Mouse (Mus musculus): ENCODE measurements around the gene Sost. TPM values are rescaled to one million over a fixed set of nuclear protein-coding genes. Genes with fewer than 3 reads are reported as not detected.
"Not testable (repeated sequence)": the region's sequence is repeated elsewhere in the genome, so short reads cannot be mapped to it uniquely, and the experiment has no call there.

Gene Sost
- polyA plus RNA-seq, 1 experiment from 2014 or later: 0.43 TPM

- no peak for ATAC-seq (ENCODE audit: insufficient number of reproducible peaks, low FRiP score, low TSS enrichment, low read depth)
- WGBS: 90% methylated on average over 3 of the region's 3 CpGs
Measured at GRCm38 (mm10) chr11:101990244-101990643, 23.4 kb upstream of the Sost start.

GRCm38 (mm10) chr11:101986913-101987312, 20.1 kb upstream of the Sost start, which contains the start of gene Dusp3:
TSS of gene Dusp3 (minus strand) at chr11:101987013.
- no peak within 1 kb of the TSS for H3K9ac ChIP-seq (ENCODE audit: low read length)
- no peak for ATAC-seq (ENCODE audit: insufficient number of reproducible peaks, low FRiP score, low TSS enrichment, low read depth)
- no peaks in the 10 kb centered on the region for H3K9me3 ChIP-seq (ENCODE audit: control insufficient read depth, low read length)
- no peaks in the 10 kb centered on the region for H3K27me3 ChIP-seq (ENCODE audit: control insufficient read depth, insufficient read depth, low read length)
- H3K4me2 ChIP-seq (ENCODE audit: low read depth, severe bottlenecking): no peak within 1 kb of the TSS
- H3K4me1 ChIP-seq (ENCODE audit: control insufficient read depth, insufficient read depth, low read length): peaks cover 12% of the 10 kb centered on the region
- no peak for DNase-seq (ENCODE audit: low spot score)
- H3K36me3 ChIP-seq (ENCODE audit: control insufficient read depth, insufficient read depth, low read length): no peaks in the 10 kb centered on the region
- 88% methylated on average over 3 of the region's 3 CpGs for WGBS
- no peak within 1 kb of the TSS for H3K27ac ChIP-seq (replicated peaks; ENCODE audit: low read depth, low read length)
- no peak within 1 kb of the TSS for H3K4me3 ChIP-seq (ENCODE audit: low read depth, low read length)

More at GRCm38 (mm10) chr11:101990244-101990643, 23.4 kb upstream of the Sost start:
- H3K9me3 ChIP-seq (ENCODE audit: control insufficient read depth, low read length): no peaks in the 10 kb centered on the region
- H3K36me3 ChIP-seq (ENCODE audit: control insufficient read depth, insufficient read depth, low read length): no peaks in the 10 kb centered on the region
- no peak overlapping the region for H3K4me3 ChIP-seq (ENCODE audit: low read depth, low read length)
- no peaks in the 10 kb centered on the region for H3K4me1 ChIP-seq (ENCODE audit: control insufficient read depth, insufficient read depth, low read length)
- DNase-seq (ENCODE audit: low spot score): no peak
- H3K9ac ChIP-seq (ENCODE audit: low read length): no peak overlapping the region
- no peak overlapping the region for H3K4me2 ChIP-seq (ENCODE audit: low read depth, severe bottlenecking)
- H3K27ac ChIP-seq (replicated peaks; ENCODE audit: low read depth, low read length): no peak overlapping the region
- no peaks in the 10 kb centered on the region for H3K27me3 ChIP-seq (ENCODE audit: control insufficient read depth, insufficient read depth, low read length)

- H3K4me2 ChIP-seq (ENCODE audit: low read depth, severe bottlenecking): no peak overlapping the region
- no peaks in the 10 kb centered on the region for H3K27me3 ChIP-seq (ENCODE audit: control insufficient read depth, insufficient read depth, low read length)
- H3K4me3 ChIP-seq (ENCODE audit: low read depth, low read length): no peak overlapping the region
- H3K4me1 ChIP-seq (ENCODE audit: control insufficient read depth, insufficient read depth, low read length): peaks cover 12% of the 10 kb centered on the region
- H3K36me3 ChIP-seq (ENCODE audit: control insufficient read depth, insufficient read depth, low read length): no peaks in the 10 kb centered on the region
- no peak overlapping the region for H3K9ac ChIP-seq (ENCODE audit: low read length)
- DNase-seq (ENCODE audit: low spot score): peak; percentile 92
- no peak overlapping the region for H3K27ac ChIP-seq (replicated peaks; ENCODE audit: low read depth, low read length)
- H3K9me3 ChIP-seq (ENCODE audit: control insufficient read depth, low read length): no peaks in the 10 kb centered on the region
- no peak for ATAC-seq (ENCODE audit: insufficient number of reproducible peaks, low FRiP score, low TSS enrichment, low read depth)
- WGBS: 9% methylated on average over 10 of the region's 10 CpGs
Measured at GRCm38 (mm10) chr11:101985990-101986389, 19.2 kb upstream of the Sost start.

DNA sequence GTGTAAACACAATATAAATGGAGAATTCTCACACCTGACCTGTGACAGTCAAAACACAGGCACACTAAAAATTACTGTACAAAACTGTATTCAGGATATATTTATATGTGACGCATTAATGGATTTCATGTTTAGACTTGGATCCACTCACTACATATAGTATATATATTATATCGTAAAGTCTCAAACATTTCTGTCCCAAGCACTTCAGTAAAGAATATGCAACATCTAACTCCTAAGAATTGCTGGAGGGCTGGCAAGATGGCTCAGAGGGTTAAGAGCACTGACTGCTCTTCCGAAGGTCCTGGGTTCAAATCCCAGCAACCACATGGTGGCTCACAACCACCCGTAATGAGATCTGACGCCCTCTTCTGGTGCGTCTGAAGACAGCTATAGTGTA, 18.6 kb upstream of the Sost start:
- not testable (repeated sequence) for DNase-seq (ENCODE audit: low spot score); H3K27ac ChIP-seq (replicated peaks; ENCODE audit: low read depth, low read length); H3K4me3 ChIP-seq (ENCODE audit: low read depth, low read length); H3K27me3 ChIP-seq (ENCODE audit: control insufficient read depth, insufficient read depth, low read length); ATAC-seq (ENCODE audit: insufficient number of reproducible peaks, low FRiP score, low TSS enrichment, low read depth); H3K36me3 ChIP-seq (ENCODE audit: control insufficient read depth, insufficient read depth, low read length); H3K9ac ChIP-seq (ENCODE audit: low read length); H3K4me2 ChIP-seq (ENCODE audit: low read depth, severe bottlenecking); H3K9me3 ChIP-seq (ENCODE audit: control insufficient read depth, low read length)
- H3K4me1 ChIP-seq (ENCODE audit: control insufficient read depth, insufficient read depth, low read length): peaks cover 12% of the 10 kb centered on the region
- 67% methylated on average over 6 of the region's 6 CpGs for WGBS

GRCm38 (mm10) chr11:101984054-101985025, 17.5 kb upstream of the Sost start, which contains the start of gene Cfap97d1:
TSS of gene Cfap97d1 (plus strand) at chr11:101984279.
- Histone ChIP-seq H3K36me3 (ENCODE audit: control insufficient read depth, insufficient read depth, low read length) (no peaks in the 10 kb centered on the region), H3K4me2 (ENCODE audit: low read depth, severe bottlenecking) (peak within 1 kb of the TSS; percentile 100), H3K27me3 (ENCODE audit: control insufficient read depth, insufficient read depth, low read length) (no peaks in the 10 kb centered on the region), H3K9ac (ENCODE audit: low read length) (peak within 1 kb of the TSS; percentile 60), H3K27ac (replicated peaks; ENCODE audit: low read depth, low read length) (no peak within 1 kb of the TSS), H3K9me3 (ENCODE audit: control insufficient read depth, low read length) (no peaks in the 10 kb centered on the region), H3K4me3 (ENCODE audit: low read depth, low read length) (peak within 1 kb of the TSS; percentile 53), H3K4me1 (ENCODE audit: control insufficient read depth, insufficient read depth, low read length) (peaks cover 12% of the 10 kb centered on the region)
- ATAC-seq (ENCODE audit: insufficient number of reproducible peaks, low FRiP score, low TSS enrichment, low read depth) (peak; percentile 74), DNase-seq (ENCODE audit: low spot score) (peak; percentile 93)
- 1% methylated on average over 68 of the region's 71 CpGs for WGBS

GRCm38 (mm10) chr11:101983431-101983921, 16.7 kb upstream of the Sost start:
- 76% methylated on average over 10 of the region's 10 CpGs for WGBS
- Histone ChIP-seq H3K9me3 (ENCODE audit: control insufficient read depth, low read length) (no peaks in the 10 kb centered on the region), H3K4me3 (ENCODE audit: low read depth, low read length) (no peak overlapping the region), H3K27me3 (ENCODE audit: control insufficient read depth, insufficient read depth, low read length) (no peaks in the 10 kb centered on the region), H3K36me3 (ENCODE audit: control insufficient read depth, insufficient read depth, low read length) (no peaks in the 10 kb centered on the region), H3K4me1 (ENCODE audit: control insufficient read depth, insufficient read depth, low read length) (peaks cover 12% of the 10 kb centered on the region), H3K9ac (ENCODE audit: low read length) (no peak overlapping the region), H3K27ac (replicated peaks; ENCODE audit: low read depth, low read length) (no peak overlapping the region), H3K4me2 (ENCODE audit: low read depth, severe bottlenecking) (no peak overlapping the region; the same call in 1 of the 2 replicates)
- ATAC-seq (ENCODE audit: insufficient number of reproducible peaks, low FRiP score, low TSS enrichment, low read depth): no peak
- no peak for DNase-seq (ENCODE audit: low spot score)

GRCm38 (mm10) chr11:101982981-101983411, 16.2 kb upstream of the Sost start:
- Histone ChIP-seq H3K27ac (replicated peaks; ENCODE audit: low read depth, low read length) (no peak overlapping the region), H3K4me2 (ENCODE audit: low read depth, severe bottlenecking) (no peak overlapping the region; the same call in 1 of the 2 replicates), H3K4me1 (ENCODE audit: control insufficient read depth, insufficient read depth, low read length) (peaks cover 12% of the 10 kb centered on the region), H3K9me3 (ENCODE audit: control insufficient read depth, low read length) (no peaks in the 10 kb centered on the region), H3K27me3 (ENCODE audit: control insufficient read depth, insufficient read depth, low read length) (no peaks in the 10 kb centered on the region), H3K4me3 (ENCODE audit: low read depth, low read length) (no peak overlapping the region), H3K36me3 (ENCODE audit: control insufficient read depth, insufficient read depth, low read length) (no peaks in the 10 kb centered on the region), H3K9ac (ENCODE audit: low read length) (no peak overlapping the region)
- 47% methylated on average over 6 of the region's 6 CpGs for WGBS
- DNase-seq (ENCODE audit: low spot score) (no peak), ATAC-seq (ENCODE audit: insufficient number of reproducible peaks, low FRiP score, low TSS enrichment, low read depth) (no peak)

- Histone ChIP-seq H3K36me3 (ENCODE audit: control insufficient read depth, insufficient read depth, low read length) (no peaks in the 10 kb centered on the region), H3K27me3 (ENCODE audit: control insufficient read depth, insufficient read depth, low read length) (no peaks in the 10 kb centered on the region), H3K27ac (replicated peaks; ENCODE audit: low read depth, low read length) (no peak overlapping the region), H3K4me1 (ENCODE audit: control insufficient read depth, insufficient read depth, low read length) (peaks cover 12% of the 10 kb centered on the region), H3K9ac (ENCODE audit: low read length) (no peak overlapping the region), H3K4me2 (ENCODE audit: low read depth, severe bottlenecking) (no peak overlapping the region), H3K4me3 (ENCODE audit: low read depth, low read length) (no peak overlapping the region), H3K9me3 (ENCODE audit: control insufficient read depth, low read length) (no peaks in the 10 kb centered on the region)
- DNase-seq (ENCODE audit: low spot score): no peak
- ATAC-seq (ENCODE audit: insufficient number of reproducible peaks, low FRiP score, low TSS enrichment, low read depth): no peak
- 82% methylated on average over 11 of the region's 12 CpGs for WGBS
Measured at GRCm38 (mm10) chr11:101981850-101982249, 15.0 kb upstream of the Sost start.
